Mouse (Mus musculus): ENCODE data around the gene Ptprr.

Gene Ptprr

DNA sequence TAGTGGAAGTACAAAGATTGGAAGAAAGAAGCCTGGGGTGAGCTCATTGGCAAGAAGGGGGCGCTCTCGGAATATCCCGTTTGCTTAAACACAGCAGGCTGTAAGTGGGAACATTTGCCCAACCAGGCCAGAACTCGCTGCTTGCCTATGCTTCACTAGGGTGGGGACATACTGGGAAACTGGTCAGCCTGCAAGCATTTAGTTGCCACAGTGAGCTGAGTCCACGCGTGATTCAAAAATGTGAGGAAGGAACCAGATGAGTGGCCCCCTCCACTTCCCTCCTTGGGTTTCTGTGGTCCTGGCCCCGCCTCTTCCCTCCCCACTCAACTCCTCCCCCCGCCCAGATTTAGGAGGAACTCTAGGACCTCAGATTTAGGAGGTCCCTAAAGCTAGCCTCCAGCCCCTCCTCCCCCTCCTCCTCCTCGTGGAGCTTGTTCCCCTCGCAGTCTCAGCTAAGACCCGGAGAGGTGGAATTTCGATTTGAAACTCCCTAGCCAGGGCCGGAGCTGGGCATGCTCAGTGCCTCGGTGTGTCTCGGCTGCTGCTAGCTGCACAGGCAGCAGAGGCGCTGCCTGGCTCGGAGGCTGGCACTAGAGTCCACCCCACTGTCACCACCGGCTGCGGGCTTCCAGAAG, at the start of gene Ptprr:
Gene Ptprr (plus strand): TSS at position 369 of the 635 bp plus-strand sequence.
- DNase-seq (ENCODE audit: low spot score in 2 of 2) = peak; percentile 74 to 90

DNA sequence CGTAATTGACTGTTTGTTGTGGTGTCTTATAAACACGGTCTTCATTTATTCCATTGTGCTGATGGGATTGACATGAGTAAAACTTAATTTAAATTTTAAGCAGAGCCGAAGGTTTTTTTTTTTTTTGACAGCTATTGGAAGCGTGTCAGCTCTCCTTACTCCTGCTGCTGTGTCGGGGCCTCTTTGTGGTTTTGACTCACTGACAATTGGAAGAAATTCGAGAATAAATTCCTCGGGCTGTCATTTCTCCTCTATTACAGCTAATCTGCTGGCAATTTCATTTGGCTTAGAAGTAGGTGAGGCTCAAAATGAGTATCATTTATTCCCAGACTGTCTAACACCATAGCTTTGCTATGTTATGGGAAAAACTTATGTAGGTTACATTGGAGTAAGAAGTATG, 41.7 kb upstream of the Ptprr start:
- DNase-seq (ENCODE audit: low spot score in 2 of 2) = no peak

DNA sequence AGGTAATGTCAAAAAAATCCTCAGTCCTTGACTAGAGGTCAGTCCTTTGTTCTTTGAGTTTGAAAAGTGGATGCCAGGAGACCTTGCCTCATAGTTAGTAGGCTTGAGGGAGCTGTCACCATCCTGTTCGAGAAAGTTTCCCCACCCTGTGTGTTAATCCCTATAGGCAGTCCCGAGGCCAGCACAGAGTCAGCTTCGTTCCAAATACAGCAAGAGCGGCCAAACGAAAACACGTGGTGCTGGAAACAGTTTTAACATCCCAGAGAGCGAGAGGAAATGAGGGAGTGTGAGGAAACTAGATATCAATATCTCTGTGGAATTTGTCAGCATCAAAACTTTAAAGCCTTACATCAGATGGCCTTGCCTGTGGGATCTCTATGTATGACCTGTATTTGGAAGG, 39.0 kb upstream of the Ptprr start:
- no peak for DNase-seq (ENCODE audit: low spot score in 2 of 2)

DNA sequence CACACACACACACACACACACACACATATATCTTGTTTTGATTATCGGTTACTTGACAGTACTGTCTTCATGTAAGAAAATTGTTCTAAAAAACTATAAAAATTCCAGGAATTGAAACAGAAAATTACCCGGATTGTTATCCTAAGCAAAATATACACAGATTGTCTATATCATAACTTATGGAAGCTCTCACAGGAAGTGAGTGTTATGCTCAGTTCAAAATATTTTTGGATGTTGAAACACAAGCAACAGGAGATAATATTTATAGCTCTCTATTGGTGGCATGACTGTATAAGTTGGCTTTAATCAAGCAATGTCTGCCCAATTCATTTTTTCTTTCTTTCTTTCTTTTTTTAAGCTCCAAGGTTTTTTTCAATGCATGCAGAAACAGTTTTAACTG, 38.0 kb upstream of the Ptprr start:
- DNase-seq (ENCODE audit: low spot score in 2 of 2) = no peak

DNA sequence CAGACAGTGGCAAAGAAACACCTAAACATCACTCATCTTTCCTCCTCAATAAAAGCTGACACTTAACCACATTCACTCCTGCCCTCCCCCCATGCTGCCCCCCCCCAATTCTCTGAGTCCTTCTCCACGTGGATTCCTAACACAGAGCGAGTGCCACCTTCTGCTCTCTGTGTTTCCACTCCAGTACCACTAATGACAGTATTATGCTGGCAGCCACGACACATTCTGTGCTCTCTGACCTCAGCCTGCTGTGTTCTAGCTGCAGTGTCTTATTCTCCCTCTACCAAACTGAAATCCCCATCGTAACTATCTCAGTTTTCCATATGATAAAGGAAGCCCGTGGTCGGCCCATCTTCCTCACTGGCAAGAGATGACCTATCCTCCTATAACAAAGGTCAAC, 33.7 kb upstream of the Ptprr start:
- DNase-seq (ENCODE audit: low spot score in 2 of 2) = no peak

DNA sequence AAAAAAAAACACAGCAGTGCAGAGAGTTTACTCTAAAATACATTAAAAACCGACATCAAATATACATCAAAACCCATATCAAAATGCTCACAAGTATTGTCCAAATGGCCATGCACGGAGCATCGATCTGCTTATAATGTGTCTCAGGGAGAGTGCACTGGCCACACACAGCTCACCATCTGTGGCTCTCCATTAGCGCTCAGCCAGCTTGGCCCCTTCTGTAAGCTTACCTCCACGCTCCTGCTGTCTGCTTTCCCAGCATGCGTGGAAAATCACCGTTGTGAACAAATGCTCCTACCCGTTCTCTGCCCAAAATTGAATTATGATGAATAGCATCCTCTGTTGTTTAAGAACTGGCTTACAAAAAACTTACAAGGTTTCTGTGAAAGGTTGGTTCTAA, 16.2 kb upstream of the Ptprr start:
- DNase-seq (ENCODE audit: low spot score in 2 of 2) = no peak

DNA sequence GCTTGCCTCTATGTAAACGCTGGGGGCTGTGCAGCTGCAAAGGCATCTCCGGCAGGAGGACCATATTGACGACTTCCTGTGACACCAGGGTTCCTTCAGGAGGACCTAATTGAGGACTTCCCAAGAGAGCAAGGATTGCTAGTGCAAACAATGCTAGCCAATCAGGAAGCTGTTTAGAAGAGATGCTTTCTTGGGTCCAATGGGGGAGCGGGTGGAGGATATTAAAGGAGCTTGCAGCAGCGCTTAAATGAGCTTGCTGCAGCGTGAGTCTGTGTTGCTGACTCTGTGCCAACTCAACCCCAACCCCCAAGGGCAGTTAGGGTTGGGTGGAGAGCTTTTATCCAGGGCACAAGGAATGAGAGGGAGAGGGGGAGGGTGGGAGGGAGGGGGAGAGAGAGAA, 11.3 kb upstream of the Ptprr start:
- peak in 1 of 2 experiments; percentile 2 for DNase-seq (ENCODE audit: low spot score in 2 of 2)

DNA sequence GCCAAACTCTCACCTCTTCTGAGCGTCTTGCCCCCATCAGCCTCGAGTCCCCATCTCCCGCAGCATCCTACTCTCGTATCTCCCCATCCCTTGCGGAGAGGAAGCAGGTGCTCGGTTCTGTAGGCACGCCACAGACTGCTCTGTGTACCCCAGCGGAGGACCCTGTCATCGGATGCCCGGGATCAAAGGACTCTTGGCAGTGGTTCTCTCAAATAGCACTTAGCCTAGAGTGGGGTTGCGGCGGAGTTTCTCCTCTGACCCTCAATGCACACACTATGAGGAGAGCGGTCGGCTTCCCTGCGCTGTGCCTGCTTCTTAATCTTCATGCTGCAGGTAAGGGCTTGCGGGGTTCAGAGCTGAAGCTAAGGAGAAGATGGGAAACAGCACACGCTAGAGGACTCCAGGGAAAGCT, 473 bp downstream of the Ptprr start:
- DNase-seq (ENCODE audit: low spot score in 2 of 2) = no peak

DNA sequence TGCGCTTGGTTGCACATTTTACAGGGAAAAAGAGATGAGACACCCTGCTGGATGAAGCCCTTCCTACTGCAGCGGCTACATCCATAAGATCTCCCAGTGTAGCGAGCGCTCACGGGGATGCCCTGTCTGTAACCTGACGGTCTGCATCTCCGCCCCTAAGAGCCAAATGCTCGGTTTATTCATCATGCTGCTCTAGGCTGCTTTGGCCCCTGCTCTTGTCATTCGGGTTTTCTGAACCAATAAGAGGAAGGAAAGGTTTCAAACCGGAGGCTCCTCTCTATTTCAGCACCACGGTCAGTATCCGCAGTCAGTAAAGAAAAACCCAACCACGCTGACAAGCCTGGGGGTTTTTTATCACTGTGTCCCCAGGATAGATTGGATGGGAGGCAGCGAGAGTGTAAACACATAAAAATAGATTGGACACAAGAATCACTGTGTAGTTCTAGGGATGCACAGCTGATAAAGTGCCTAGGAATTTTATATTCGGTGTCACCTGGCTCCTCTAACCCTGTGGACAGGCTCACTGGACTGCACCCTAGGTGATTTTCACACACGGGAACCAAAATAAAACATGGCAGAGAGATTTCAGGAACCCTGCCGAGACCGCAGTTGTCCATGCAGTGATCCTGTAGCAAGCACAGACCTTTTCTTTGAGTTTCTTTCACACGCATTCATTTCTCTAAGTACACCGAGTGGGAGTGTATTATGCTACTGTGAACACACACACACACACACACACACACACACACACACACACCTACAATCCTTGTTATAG, 1.3 kb downstream of the Ptprr start:
- DNase-seq (ENCODE audit: low spot score in 2 of 2) = peak in 1 of 2 experiments; percentile 57

DNA sequence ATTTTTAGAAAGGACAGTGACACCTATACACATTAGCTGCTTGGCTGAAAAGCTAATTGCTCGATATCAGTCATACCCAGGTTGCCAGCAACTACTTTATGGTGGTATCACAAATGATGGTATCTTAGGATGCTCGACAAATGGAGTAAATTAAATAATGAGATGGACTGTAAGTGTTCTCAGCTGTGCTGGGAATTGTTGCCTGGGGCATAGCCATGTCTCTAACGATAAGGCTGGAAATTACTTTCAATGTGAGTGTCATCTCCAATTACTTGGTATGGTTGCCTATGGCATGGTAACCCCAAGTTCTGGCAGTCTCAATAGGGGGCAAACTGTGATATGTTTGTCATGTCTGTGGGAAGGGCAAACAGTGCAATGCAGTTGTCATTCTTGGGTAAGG, 3.1 kb downstream of the Ptprr start:
- DNase-seq (ENCODE audit: low spot score in 2 of 2) = no peak

DNA sequence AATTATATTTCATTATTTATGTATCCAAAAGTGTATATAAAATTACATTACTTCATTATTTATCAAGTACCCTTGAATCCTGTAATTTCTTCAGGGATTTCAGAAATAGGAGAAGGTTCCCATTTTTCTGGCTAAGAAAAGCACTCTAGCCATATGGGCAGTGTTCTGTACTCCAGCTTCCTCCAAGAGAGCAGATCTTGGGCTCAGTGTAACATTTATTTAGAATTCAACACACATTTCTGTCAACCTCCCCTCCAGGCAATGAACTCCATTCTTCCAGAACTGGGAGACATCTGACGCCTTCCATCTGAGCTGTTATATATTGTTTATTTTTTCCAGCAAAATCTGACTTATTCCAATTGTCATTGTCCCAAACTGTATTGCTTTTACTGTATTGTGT, 20.1 kb downstream of the Ptprr start:
- DNase-seq (ENCODE audit: low spot score in 2 of 2) = no peak

DNA sequence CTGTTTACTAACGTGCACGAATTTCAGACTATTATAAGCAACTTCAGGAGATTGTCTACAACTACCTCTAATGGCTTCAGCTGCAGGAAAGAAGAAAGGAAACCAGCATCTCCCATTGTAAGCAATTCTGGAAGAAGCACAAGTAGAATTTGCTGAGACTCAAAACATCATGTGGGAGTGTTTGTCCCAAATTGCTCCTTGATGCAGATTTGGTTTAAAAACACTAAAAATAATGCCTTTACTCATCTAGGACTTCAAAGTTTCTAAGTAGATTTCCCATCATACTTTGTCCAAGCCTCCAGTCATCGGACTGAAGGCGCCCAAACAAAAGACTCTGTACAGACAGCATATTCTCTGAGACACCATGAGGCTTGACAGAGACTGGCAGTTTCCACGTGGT, 57.9 kb downstream of the Ptprr start:
- DNase-seq (ENCODE audit: low spot score in 2 of 2) = peak in 1 of 2 experiments; percentile 6

DNA sequence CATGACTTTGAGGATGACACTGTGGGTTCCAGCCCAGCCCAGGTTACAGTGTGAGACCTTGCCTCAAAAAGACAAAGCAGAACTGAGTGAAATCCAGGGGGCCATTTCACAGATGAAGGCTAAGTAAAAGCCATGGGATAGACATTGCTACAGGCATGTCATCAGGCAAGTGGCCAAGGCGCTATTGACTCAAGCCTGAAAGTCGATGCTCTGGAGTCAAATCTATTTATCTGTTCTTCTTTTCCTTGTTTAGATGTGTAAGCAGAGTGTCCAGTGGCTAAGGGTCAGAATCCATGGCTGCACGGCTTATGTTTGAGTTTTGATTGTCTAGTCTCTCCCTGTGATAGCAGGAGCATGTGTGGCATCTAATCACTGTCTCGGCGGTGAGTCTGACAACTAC, 60.6 kb downstream of the Ptprr start:
- no peak for DNase-seq (ENCODE audit: low spot score in 2 of 2)

DNA sequence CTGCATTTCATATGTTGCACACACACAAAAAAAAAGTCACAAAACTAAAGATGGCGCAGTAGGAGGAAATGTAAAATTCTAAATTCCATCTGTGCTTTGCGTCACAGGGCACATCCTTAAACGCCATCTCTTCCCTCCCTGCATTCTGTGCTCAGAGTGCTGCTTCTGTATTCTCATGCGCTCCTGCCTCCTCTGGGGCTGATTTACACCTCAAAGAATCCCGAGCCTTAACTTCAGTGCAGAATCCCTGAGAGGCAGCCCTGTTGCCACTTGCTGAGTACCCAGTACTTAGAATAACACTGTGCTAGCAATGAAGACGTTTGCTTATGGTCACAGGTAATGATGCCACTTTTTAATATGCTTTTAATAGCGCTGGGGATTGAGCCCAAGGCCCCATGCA, 61.4 kb downstream of the Ptprr start:
- no peak for DNase-seq (ENCODE audit: low spot score in 2 of 2)

DNA sequence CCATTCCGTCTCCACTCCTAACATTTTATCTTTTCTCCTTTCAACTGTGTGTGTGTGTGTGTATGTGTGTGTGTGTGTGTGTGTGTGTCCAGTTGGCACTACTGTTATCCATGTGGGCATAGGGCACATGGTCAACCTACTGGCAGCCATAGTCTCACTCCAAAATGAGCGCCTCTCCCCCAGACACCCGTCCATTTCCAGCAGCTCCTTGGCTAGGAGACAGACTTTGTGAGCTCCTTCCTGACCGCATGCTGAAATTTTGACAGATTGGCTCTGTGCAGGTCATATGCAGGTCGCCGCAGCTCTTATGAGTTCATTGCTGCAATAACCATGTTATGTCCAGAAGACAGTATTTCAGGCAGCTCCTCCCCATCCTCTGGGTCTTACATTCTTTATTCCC, 62.8 kb downstream of the Ptprr start:
- DNase-seq (ENCODE audit: low spot score in 2 of 2) = no peak

DNA sequence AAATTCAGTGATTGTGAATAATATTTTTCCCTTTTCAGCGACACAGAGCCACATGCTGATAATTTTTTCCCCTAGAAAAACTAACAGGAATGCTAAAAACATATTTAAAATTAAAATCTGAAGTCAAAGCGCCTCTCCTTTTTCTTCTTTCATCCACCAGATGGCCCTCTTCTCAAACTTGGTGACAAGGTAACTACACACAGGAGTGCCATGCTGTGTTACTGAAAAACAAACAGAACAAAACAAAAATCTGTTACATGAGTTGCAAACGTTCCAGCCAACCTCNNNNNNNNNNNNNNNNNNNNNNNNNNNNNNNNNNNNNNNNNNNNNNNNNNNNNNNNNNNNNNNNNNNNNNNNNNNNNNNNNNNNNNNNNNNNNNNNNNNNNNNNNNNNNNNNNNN, 66.0 kb downstream of the Ptprr start:
- DNase-seq (ENCODE audit: low spot score in 2 of 2) = no peak

DNA sequence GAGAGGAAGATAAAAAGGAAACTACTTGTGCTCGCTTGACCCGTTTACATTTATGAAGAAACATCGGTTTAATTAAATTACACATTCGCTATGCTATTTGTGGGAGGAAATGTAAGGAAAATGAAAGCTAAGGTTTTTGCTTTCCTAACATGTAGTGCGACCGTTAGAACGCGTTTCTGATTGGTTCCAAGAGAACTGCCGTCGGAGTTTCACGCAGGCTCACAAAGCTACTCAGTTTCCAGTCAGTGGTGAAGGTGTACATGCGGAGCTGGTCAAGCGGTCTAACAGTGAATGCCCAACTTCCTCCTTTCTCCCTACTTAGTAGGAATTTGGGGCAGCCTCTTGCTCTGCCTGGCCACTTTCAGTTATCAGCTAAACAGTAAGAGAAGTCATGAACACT, 78.5 kb downstream of the Ptprr start:
- DNase-seq (ENCODE audit: low spot score in 2 of 2) = no peak

DNA sequence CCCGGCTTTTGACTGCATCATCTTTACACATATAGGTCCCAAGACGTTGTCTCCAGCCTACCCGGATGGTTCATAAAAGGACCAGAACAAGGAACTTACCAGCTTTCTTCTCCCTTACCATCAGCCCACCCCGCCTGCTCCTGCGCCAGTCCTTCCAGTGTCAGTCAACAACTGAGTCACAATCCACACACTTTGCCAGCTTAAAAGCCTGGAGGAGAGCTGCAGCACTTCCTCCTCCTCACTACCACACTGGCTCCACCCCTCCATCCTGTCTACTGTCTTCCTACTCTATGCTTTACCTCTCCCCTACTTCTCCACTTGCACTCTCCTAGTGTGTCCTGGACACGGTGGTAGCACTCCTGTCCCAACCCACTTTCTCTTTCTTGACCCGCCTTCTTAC, 80.5 kb downstream of the Ptprr start:
- no peak for DNase-seq (ENCODE audit: low spot score in 2 of 2)

DNA sequence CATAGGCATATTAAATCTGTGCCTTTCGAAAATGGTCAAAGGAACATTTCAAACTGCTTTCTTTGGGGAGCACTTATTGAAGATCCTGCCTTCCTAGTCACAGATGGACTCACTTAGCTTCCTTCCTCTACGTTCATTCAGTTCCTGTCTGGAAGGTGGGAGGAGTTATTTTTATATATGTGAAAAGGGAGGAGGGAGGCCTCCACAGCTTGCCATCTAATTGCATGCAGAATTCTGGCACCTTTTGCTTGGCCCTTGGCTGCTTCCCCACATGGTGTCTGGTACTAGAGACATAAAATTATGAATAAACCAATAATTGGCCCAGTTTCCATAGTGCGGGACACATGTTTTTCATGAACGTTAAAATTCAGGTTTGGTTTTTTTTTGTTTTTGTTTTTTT, 90.2 kb downstream of the Ptprr start:
- peak in 1 of 2 experiments; percentile 39 for DNase-seq (ENCODE audit: low spot score in 2 of 2)

DNA sequence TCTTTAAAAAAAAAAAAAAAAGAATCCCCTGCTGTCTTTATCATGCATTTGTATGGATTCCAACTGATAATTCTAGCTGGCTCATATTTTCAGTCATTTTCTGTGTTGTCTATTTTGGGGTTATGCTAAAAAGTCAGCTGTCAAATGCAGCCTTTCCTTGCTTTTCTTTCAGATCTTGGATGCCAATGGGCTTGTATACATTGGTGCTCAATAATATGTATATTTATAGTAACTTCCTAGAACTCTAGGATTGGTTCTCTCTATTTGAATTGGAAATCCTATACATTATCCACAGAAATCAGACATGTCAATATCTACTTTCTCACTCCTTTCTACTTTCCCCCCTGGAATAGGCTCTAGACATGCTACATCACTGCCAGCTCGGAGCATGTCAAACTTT, 90.7 kb downstream of the Ptprr start:
- DNase-seq (ENCODE audit: low spot score in 2 of 2) = no peak

DNA sequence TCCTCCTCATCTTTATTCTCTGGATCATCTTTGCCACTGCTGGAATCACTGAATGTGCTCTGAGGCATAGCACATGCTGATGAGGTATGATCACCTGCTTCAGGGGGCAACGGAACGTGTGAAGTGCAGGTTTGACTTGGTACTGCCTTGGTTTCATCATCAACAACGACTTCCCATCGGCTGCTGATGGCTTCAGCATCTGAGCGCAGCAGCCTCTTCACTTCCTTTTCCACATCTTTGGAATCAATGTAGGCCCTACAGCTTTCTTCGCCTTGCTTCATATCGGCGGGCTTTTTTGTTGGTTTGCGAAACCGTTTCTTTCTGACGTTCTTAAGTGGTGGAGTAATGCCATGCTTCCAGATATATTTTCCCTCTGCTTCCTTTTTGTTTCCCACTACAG, 94.9 kb downstream of the Ptprr start:
- DNase-seq (ENCODE audit: low spot score in 2 of 2) = no peak

DNA sequence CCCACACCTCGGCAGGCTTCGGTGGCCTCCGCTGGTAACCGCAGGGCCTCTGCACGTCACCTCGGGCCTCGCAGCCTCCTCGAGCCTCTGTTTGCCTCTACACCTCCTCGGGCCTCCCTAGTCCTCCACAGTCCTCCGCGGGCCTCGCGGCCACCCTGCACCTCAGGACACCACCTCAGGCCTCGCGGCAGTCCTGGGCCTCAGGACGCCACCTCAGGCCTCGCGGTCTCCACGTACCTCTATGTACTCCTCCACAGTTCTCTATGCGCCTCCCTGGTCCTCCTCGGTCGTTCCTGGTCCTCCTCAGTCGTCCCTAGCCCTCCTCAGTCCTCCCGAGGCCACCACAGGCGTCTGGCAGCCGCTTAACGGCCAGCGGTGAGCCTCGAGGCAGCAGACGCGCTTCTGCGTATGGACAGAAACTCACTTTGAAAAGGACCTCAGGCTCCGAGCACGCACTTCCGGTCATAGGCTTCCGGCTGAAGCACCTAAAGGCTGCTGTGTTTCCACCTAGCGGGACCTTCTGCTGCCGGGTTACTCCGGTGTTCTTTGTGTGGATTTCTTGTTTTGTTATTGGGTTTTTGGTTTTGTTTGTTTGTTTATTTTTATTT, 96.0 kb downstream of the Ptprr start, which contains the start of gene 4933416C03Rik:
Gene 4933416C03Rik (minus strand): TSS at position 51 of the 608 bp plus-strand sequence.
- DNase-seq (ENCODE audit: low spot score in 2 of 2) = no peak
